Mouse (Mus musculus): ENCODE results near the gene 9030025P20Rik.
"Not testable (repeated sequence)": the region's sequence is repeated elsewhere in the genome, so short reads cannot be mapped to it uniquely, and the experiment has no call there.

The 9030025P20Rik gene

DNA sequence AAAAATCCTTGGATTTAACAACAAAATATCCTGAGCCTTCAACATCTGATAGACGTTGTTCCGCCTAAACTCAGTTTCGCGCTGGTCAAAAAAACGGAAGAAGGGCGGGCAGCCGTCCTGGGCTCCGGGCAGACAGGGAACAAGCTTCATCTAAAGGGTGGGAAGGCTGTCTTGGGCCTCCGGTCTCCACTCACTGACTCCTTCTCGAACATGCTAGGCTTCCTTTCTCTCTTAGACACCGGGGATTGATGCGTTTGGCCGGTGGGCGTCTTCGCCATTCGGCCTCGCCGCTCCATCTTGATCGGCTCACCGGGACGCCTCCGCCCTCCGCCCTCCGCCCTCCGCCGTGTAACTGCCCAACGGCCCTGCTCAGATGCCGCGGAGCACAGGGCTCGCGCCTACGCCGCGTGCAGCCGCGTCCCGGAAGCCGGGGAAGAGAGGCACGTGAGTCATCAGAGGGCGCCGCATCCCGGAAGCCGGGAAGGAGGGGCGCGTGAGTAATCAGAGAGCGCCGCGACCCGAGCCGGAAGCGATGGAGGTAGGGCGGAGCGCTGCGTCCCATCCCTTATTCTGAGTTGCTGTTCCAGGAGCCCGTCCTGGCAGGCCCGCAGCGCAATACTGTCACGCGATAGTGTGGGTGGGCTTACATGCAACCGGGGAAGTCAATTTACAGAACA, at the start of gene 9030025P20Rik, which contains the start of gene Gm3417:
TSS of gene 9030025P20Rik (plus strand) at position 107 of the 677 bp plus-strand sequence.
TSS of gene Gm3417 (minus strand) at position 429 of the 677 bp plus-strand sequence.
- DNase-seq (ENCODE audit: low spot score in 2 of 2): not testable (repeated sequence)

DNA sequence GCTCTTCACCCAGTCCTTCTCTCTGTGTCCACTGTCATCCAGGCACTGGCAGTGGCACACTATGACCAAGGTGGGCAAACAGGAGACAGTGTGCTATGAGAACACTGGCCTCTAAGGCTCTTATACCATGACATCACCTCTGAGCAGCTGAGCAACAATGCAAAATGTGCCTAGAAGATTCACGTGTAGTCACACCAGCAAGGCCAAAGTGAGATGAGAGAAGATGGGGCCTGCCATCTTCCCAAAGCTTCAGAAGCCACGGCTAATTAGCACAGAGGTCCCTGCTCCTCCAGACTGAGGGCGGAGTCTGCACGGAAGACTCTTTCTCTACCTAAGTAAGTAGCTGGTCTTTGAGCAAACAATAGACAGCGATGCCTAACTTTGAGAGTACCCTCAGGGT, 49.6 kb upstream of the 9030025P20Rik start:
- DNase-seq (ENCODE audit: low spot score in 2 of 2): no peak

- DNase-seq (ENCODE audit: low spot score in 2 of 2): no peak
Observed at GRCm38 (mm10) chr17:14930697-14931096, 47.6 kb upstream of the 9030025P20Rik start.

- DNase-seq (ENCODE audit: low spot score in 2 of 2): no peak
Observed at GRCm38 (mm10) chr17:14931469-14931868, 46.8 kb upstream of the 9030025P20Rik start.

DNA sequence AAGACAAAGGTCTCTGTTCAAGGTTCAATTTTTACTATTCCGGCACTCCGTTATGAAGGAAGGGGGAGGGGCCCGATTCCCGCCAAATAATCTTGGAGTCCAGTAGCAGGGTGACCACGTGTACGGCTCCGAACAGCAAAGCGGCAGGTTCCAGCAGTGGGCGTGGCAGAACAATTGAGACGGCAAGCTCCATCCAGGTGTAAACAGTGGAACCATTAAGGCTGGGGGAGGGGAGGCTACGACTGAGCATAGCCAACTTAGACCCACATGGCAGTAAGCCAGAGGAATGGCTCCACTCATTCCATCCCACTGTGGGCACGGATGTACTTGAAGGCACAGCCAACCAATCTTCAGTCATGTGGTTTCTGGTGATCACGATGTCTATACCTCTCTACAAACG, 43.0 kb upstream of the 9030025P20Rik start:
- DNase-seq (ENCODE audit: low spot score in 2 of 2): not testable (repeated sequence)

DNA sequence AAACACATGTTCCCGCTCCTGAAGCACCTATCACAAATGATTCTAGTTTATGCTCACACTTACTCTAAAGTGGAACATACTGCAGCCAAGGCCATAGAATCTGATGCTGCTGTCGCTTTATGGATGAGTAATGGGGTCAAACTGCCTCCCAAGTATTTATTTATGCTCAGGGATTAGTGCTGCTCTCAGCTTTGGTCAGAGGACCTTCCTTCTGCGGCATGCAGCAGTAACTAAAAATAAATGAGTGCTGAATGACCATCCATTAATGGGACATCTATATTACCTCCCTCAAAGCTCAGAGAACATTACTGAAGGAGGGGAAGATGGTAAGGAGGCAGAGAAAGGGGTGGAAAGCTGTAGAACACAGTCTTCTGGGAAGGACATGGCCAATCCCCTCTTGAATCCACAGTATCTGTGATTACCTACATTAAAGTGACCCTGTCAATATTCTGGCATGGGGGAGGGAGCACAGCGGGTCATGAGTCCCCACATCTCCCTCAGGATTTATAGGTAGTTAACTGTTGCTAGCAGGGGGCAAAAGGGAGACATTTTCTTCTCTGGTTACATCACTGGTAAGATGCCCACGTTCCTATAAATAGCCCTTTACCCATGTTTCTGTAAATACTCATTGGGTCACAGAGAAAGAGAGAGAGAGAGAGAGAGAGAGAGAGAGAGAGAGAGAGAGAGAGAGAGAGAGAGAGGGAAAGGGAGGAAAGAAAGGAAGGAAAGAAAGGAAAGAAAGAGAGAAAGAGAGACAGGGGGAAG, 42.2 kb upstream of the 9030025P20Rik start:
- DNase-seq (ENCODE audit: low spot score in 2 of 2): no peak

GRCm38 (mm10) chr17:14942181-14942580, 36.1 kb upstream of the 9030025P20Rik start:
- not testable (repeated sequence) for DNase-seq (ENCODE audit: low spot score in 2 of 2)

DNA sequence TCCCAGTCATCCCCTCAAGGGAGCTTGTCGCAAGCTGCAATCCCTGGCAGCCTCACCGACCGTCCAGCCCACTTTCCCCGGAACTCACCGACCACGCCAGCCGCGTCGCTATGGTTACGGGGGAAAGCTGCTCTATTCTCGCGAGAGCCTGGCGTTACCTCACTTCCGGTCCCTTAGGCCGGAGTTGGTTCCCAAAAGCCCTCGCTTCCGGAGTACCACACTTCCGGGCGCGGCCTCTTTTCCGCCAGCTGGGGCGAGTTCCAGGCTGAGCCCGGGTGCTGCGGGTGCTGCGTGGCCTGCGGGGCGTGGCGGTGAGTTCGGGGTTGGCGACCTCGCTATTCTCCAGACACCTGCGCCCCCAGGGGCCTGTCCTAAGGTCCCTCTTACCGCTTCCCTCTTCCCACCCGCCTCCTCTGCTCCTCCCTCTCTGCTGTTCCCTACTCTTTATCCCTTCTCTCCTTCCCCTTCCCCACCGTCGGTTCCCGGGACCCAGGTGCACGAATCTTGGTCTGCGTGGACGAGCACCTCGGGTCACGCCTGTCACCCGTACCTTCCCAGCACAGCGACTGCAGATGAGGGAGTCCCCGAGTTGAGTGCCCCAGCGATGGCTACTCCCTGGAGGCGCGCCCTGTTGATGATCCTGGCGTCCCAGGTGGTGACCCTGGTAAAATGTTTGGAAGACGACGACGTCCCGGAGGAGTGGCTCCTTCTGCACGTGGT, 35.1 kb upstream of the 9030025P20Rik start, which contains the start of the genes Wdr27 and 1600012H06Rik:
TSS of gene Wdr27 (minus strand) at position 150 of the 720 bp plus-strand sequence.
TSS of gene 1600012H06Rik (plus strand) at position 176 of the 720 bp plus-strand sequence.
- peak; percentile 99 to 100 for DNase-seq (ENCODE audit: low spot score in 2 of 2)

GRCm38 (mm10) chr17:14943729-14944059, 34.6 kb upstream of the 9030025P20Rik start:
- peak in 1 of 2 experiments; percentile 61 for DNase-seq (ENCODE audit: low spot score in 2 of 2)

- DNase-seq (ENCODE audit: low spot score in 2 of 2): no peak
Observed at GRCm38 (mm10) chr17:14944551-14944950, 33.7 kb upstream of the 9030025P20Rik start.

DNA sequence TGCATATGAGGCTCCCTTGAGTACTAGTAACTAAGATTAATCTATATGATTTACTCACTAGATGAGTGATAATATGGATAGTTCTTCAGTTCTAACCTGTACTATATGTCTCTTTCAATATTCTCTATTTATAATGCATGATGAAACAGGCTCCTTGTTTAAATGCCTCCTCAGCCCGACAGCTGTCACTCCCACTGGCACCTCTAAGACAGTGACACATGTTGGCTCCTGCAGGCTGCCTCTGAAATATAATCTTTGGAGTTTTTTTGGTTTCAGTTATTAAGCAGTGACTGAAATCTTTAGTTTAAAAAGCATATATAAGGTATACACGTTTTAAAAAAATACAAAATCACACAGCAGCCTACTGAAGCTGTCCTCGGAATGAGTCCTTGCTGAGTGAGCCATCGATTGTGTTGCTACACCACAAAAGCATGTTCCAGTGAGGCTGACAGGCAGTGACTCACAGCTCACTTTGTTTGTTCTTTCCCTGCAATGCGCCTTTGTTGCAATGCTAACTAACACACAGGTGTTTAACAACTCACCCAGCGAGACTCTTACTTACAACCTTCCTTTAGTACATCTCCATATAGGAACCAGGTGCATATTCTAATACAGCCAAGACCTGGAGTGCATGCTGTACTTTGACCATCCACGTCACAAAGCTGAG, 29.0 kb upstream of the 9030025P20Rik start:
- DNase-seq (ENCODE audit: low spot score in 2 of 2): no peak

GRCm38 (mm10) chr17:14953452-14953851, 24.8 kb upstream of the 9030025P20Rik start:
- no peak for DNase-seq (ENCODE audit: low spot score in 2 of 2)

- no peak for DNase-seq (ENCODE audit: low spot score in 2 of 2)
Observed at GRCm38 (mm10) chr17:14958686-14959327, 19.5 kb upstream of the 9030025P20Rik start.

GRCm38 (mm10) chr17:14959979-14960378, 18.3 kb upstream of the 9030025P20Rik start:
- peak; percentile 28 to 35 for DNase-seq (ENCODE audit: low spot score in 2 of 2)

DNA sequence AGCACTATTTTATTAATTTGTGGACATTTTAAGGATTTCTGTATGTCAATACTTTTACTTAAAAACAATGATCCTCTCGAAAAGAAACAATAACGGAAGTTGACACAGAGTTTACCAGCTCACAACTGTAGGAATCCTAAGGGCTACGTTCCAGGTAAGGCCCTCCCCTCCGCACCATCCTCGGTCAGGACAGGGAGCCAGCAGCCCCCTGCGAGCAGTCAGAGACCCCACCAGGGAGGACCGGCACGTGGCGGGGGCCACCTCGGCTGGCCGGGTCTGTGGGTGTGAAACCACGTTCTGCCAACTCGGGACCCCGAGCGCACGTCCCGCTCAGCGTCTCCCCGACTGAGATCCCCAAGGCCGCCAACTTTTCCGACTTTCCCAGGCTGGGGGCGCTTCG, 17.7 kb upstream of the 9030025P20Rik start:
- DNase-seq (ENCODE audit: low spot score in 2 of 2): peak in 1 of 2 experiments; percentile 28

GRCm38 (mm10) chr17:14960951-14961556, 17.2 kb upstream of the 9030025P20Rik start, which contains the start of gene Phf10:
TSS of gene Phf10 (minus strand) at chr17:14961273.
- peak in 1 of 2 experiments; percentile 47 for DNase-seq (ENCODE audit: low spot score in 2 of 2)

- not testable (repeated sequence) for DNase-seq (ENCODE audit: low spot score in 2 of 2)
Observed at GRCm38 (mm10) chr17:14961557-14962154, 16.6 kb upstream of the 9030025P20Rik start.

- DNase-seq (ENCODE audit: low spot score in 2 of 2): not testable (repeated sequence)
Observed at GRCm38 (mm10) chr17:14968373-14968913, 9.8 kb upstream of the 9030025P20Rik start.

GRCm38 (mm10) chr17:14977718-14978361, 428 bp upstream of the 9030025P20Rik start:
- not testable (repeated sequence) for DNase-seq (ENCODE audit: low spot score in 2 of 2)
